Mouse (Mus musculus): ENCODE data around the gene Prkch.

GRCm38 (mm10) chr12:73675212-73675611, 90.6 kb downstream of the Prkch start:
- TF ChIP-seq POLR2A (IDR thresholded peaks at IDR 0.05; ENCODE audit: insufficient read depth, low read depth, low read length) (no peak), CTCF (IDR thresholded peaks at IDR 0.05; ENCODE audit: insufficient read depth, low read depth, low read length) (no peak)
